Comparison of ENCODE assay signal across 8 mouse cellular contexts in genomic region chr2:56119368-56119767, GRCm38 (mm10).
DNase-seq lines count a peak whose midpoint lies in the region; ATAC-seq and TF ChIP-seq lines count a peak whose summit lies in the region.

No protein-coding gene starts in this region.

- no peaks in the 10 kb centered on the region for H3K27me3 ChIP-seq in kidney, adult 2 months (replicated peaks; ENCODE audit: control insufficient read depth, insufficient read depth, low read length)
- H3K27me3 ChIP-seq in kidney, embryonic 15.5 days = 0 out of 2 replicates have a peak, but pooled peaks cover 3% of the 10 kb centered on the region
- H3K27me3 ChIP-seq in E14TG2a.4 (ENCODE audit: insufficient read depth, low read length) = no peaks in the 10 kb centered on the region
- no peaks in the 10 kb centered on the region for H3K27me3 ChIP-seq in hindbrain, embryonic 13.5 days

- DNase-seq in kidney, adult 2 months = peak; percentile 14
- DNase-seq in cerebellum, adult 8-10 months = peak; percentile 11
- peak; percentile 37 for DNase-seq in retina, adult 2 months (ENCODE audit: low read depth, low spot score)
- DNase-seq in urinary bladder, postnatal 36 days (ENCODE audit: low spot score in 2 of 2) = no peak
- DNase-seq in spleen, postnatal 36 days (ENCODE audit: low spot score in 2 of 2) = no peak

- H3K36me3 ChIP-seq in kidney, adult 2 months (ENCODE audit: control insufficient read depth, insufficient read depth, low read length) = no peaks in the 10 kb centered on the region
- no peaks in the 10 kb centered on the region for H3K36me3 ChIP-seq in kidney, embryonic 15.5 days
- H3K36me3 ChIP-seq in E14TG2a.4 (ENCODE audit: insufficient read depth, low read length) = no peaks in the 10 kb centered on the region
- H3K36me3 ChIP-seq in hindbrain, embryonic 13.5 days = no peaks in the 10 kb centered on the region

- H3K27ac ChIP-seq in kidney, adult 2 months (ENCODE audit: insufficient read depth, low read depth, low read length) = no peak overlapping the region
- H3K27ac ChIP-seq in kidney, embryonic 15.5 days = no peak overlapping the region
- H3K27ac ChIP-seq in hindbrain, embryonic 13.5 days = no peak overlapping the region

- H3K9ac ChIP-seq in kidney, embryonic 15.5 days = no peak overlapping the region
- H3K9ac ChIP-seq in hindbrain, embryonic 13.5 days = no peak overlapping the region

- H3K9me3 ChIP-seq in kidney, embryonic 15.5 days (replicated peaks) = no peaks in the 10 kb centered on the region
- H3K9me3 ChIP-seq in E14TG2a.4 (ENCODE audit: low read length) = no peaks in the 10 kb centered on the region
- H3K9me3 ChIP-seq in hindbrain, embryonic 13.5 days = no peaks in the 10 kb centered on the region

- H3K4me3 ChIP-seq in kidney, adult 2 months (ENCODE audit: insufficient read depth, low read depth, low read length) = no peak overlapping the region
- H3K4me3 ChIP-seq in kidney, embryonic 15.5 days (replicated peaks) = no peak overlapping the region
- H3K4me3 ChIP-seq in E14TG2a.4 (replicated peaks; ENCODE audit: low read length) = no peak overlapping the region
- H3K4me3 ChIP-seq in hindbrain, embryonic 13.5 days = no peak overlapping the region

- H3K4me1 ChIP-seq in kidney, adult 2 months (ENCODE audit: control insufficient read depth, insufficient read depth, low read length) = no peaks in the 10 kb centered on the region
- no peaks in the 10 kb centered on the region for H3K4me1 ChIP-seq in kidney, embryonic 15.5 days
- no peaks in the 10 kb centered on the region for H3K4me1 ChIP-seq in E14TG2a.4 (replicated peaks; ENCODE audit: low read depth, low read length)
- no peaks in the 10 kb centered on the region for H3K4me1 ChIP-seq in hindbrain, embryonic 13.5 days (replicated peaks)

- no peak for TF ChIP-seq POLR2A in kidney, adult 2 months (IDR thresholded peaks at IDR 0.05; ENCODE audit: low read depth, low read length)

- ATAC-seq in kidney, embryonic 15.5 days (replicated peaks; ENCODE audit: low FRiP score) = no peak
- ATAC-seq in hindbrain, embryonic 13.5 days (ENCODE audit: low FRiP score) = peak; percentile 69

- TF ChIP-seq CTCF in kidney, adult 2 months (conservative IDR thresholded peaks at IDR 0.05; ENCODE audit: insufficient read depth, insufficient read length, low read depth, low read length) = no peak
- peak; percentile 28; the same call in 1 of the 2 replicates for TF ChIP-seq CTCF in E14TG2a.4 (conservative IDR thresholded peaks at IDR 0.05; ENCODE audit: low read length)

- WGBS in kidney, adult 2 months = 32% methylated on average over 6 of the region's 6 CpGs
- 34% methylated on average over 6 of the region's 6 CpGs for WGBS in kidney, embryonic 15.5 days
- WGBS in hindbrain, embryonic 13.5 days = 23% methylated on average over 6 of the region's 6 CpGs

- H3K4me2 ChIP-seq in kidney, embryonic 15.5 days = no peak overlapping the region
- no peak overlapping the region for H3K4me2 ChIP-seq in hindbrain, embryonic 13.5 days

Comparison
In these comparisons a context has a peak if more than half of its experiments do, and no peak if none do; other contexts are left out.
1. DNase-seq: peak in kidney, adult 2 months (single experiment), cerebellum, adult 8-10 months (single experiment) and retina, adult 2 months (single experiment); none in urinary bladder, postnatal 36 days (0 of 2) and spleen, postnatal 36 days (0 of 2).